In genomic region chr6:88974457-88974856, GRCm38 (mm10) we compare ENCODE assay signal across 17 mouse cellular contexts.
A peak's percentile ranks its signal among the peaks of the same experiment; 100 is the strongest.
DNase-seq lines count a peak whose midpoint lies in the region; ATAC-seq lines count a peak whose summit lies in the region.
"Had no signal": no experiment of that assay in that cellular context is flagged by ENCODE, and none has a peak within 500 bp of the region (broad histone marks: within the 10 kb centered on the region; RNA-seq: fewer than 3 reads in every experiment).

No protein-coding gene starts in this region.

- H3K4me2 ChIP-seq in hindbrain, embryonic 12.5 days (replicated peaks), result no peak overlapping the region
- H3K4me2 ChIP-seq in midbrain, embryonic 12.5 days (replicated peaks), result no peak overlapping the region
- H3K4me2 ChIP-seq in neural tube, embryonic 15.5 days, result no peak overlapping the region

- H3K36me3 ChIP-seq in hindbrain, embryonic 12.5 days, result no peaks in the 10 kb centered on the region
- H3K36me3 ChIP-seq in midbrain, embryonic 12.5 days, result no peaks in the 10 kb centered on the region
- no peaks in the 10 kb centered on the region for H3K36me3 ChIP-seq in neural tube, embryonic 15.5 days

- peak; percentile 30; the same call in 1 of the 2 replicates for ATAC-seq in hindbrain, embryonic 12.5 days (ENCODE audit: low FRiP score)
- ATAC-seq in midbrain, embryonic 12.5 days (ENCODE audit: low FRiP score, low read depth), result no peak
- ATAC-seq in neural tube, embryonic 15.5 days (ENCODE audit: low FRiP score), result no peak
- ATAC-seq in megakaryocyte progenitor cell, adult 5-6 weeks (replicated peaks; ENCODE audit: poor library complexity), result no peak

- peak; percentile 52 for DNase-seq in retina, postnatal 1 day
- no peak for DNase-seq in retina, embryonic 14.5 days (ENCODE audit: low spot score)
- no peak for DNase-seq in thymus, postnatal 0 days (ENCODE audit: low spot score)
- no peak for DNase-seq in urinary bladder, postnatal 4 days (ENCODE audit: low spot score in 2 of 2)
- DNase-seq: adrenal gland, adult 8-10 months; cerebellum, adult 11-12 months; gastrocnemius, postnatal 25 days; kidney, adult 9 months; kidney, postnatal 4 days; layer of hippocampus, postnatal 36 days; liver; lung, postnatal 36 days; right cerebral cortex, adult 18-20 months had no signal

- no peak overlapping the region for H3K4me3 ChIP-seq in hindbrain, embryonic 12.5 days
- H3K4me3 ChIP-seq in midbrain, embryonic 12.5 days, result no peak overlapping the region
- H3K4me3 ChIP-seq in neural tube, embryonic 15.5 days (replicated peaks), result no peak overlapping the region

- peak overlapping the region; percentile 74 for H3K27ac ChIP-seq in hindbrain, embryonic 12.5 days
- H3K27ac ChIP-seq in midbrain, embryonic 12.5 days (replicated peaks), result peak overlapping the region; percentile 63
- H3K27ac ChIP-seq in neural tube, embryonic 15.5 days (replicated peaks), result peak overlapping the region; percentile 28

- no peaks in the 10 kb centered on the region for H3K9me3 ChIP-seq in hindbrain, embryonic 12.5 days (replicated peaks)
- no peaks in the 10 kb centered on the region for H3K9me3 ChIP-seq in midbrain, embryonic 12.5 days
- no peaks in the 10 kb centered on the region for H3K9me3 ChIP-seq in neural tube, embryonic 15.5 days (replicated peaks)

- H3K9ac ChIP-seq in hindbrain, embryonic 12.5 days, result no peak overlapping the region
- no peak overlapping the region for H3K9ac ChIP-seq in midbrain, embryonic 12.5 days (replicated peaks)
- no peak overlapping the region for H3K9ac ChIP-seq in neural tube, embryonic 15.5 days (replicated peaks)

- H3K27me3 ChIP-seq in hindbrain, embryonic 12.5 days, result no peaks in the 10 kb centered on the region
- peaks cover 22% of the 10 kb centered on the region for H3K27me3 ChIP-seq in midbrain, embryonic 12.5 days
- H3K27me3 ChIP-seq in neural tube, embryonic 15.5 days (replicated peaks), result no peaks in the 10 kb centered on the region

- H3K4me1 ChIP-seq in hindbrain, embryonic 12.5 days, result peaks cover 90% of the 10 kb centered on the region
- H3K4me1 ChIP-seq in midbrain, embryonic 12.5 days, result peaks cover 86% of the 10 kb centered on the region
- H3K4me1 ChIP-seq in neural tube, embryonic 15.5 days, result peaks cover 58% of the 10 kb centered on the region

- WGBS in hindbrain, embryonic 12.5 days, result 27% methylated on average over 7 of the region's 7 CpGs
- WGBS in midbrain, embryonic 12.5 days, result 9% methylated on average over 7 of the region's 7 CpGs
- WGBS in neural tube, embryonic 15.5 days, result 11% methylated on average over 7 of the region's 7 CpGs
